Mouse (Mus musculus) brain, adult 2 months (tissue): ENCODE data around the gene Epb41l2.

ENCODE experiments used
- DNase-seq: peaks from one replicate; pipeline ENCODE4 v3.0.0; 2011; ENCODE audit warnings: low read depth, low spot score

Epb41l2 gene

GRCm38 (mm10) chr10:25488456-25488855 is 128.9 kb downstream of the Epb41l2 start:
- DNase-seq = peak; percentile 75

- DNase-seq = peak; percentile 52
Observed at GRCm38 (mm10) chr10:25499323-25500071, 139.9 kb downstream of the Epb41l2 start.

DNA sequence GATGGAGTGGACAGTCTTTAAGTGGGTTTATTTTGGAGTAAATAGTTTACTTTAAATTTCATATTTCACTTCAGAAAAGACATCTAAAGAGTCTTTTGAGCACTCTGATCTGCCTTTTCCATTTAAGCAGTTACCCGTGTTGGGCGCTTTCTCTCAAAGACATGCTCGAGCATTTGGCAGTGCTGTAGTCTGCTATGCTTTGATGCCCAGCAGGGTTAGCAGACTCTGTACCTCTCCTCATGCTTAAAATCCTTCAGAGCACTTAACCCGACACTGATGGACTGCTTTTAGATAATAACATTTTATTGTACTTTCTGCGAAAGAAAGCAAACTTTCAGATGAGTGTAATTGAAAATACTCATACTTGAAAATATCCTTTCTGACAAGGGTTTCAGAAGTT is 143.7 kb downstream of the Epb41l2 start:
- DNase-seq = no peak

DNA sequence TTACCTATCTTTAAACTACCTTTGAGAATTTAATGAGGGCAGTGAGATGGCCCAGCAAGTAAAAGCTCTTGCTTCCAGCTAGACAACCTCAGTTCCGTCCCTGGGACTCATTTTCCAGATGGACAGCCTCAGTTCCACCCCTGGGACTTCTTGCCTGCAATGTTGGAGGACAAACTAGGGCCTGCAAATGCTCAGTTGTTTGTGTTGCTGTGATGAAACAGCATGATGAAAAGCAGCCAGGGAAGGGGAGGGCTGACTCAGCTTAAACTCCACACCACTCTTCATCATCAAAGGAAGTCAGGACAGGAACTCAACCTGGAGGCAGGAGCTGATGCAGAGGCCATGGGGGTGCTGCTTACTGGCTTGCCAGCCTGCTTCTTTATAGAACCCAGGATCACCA is 154.2 kb downstream of the Epb41l2 start:
- DNase-seq = peak; percentile 29

DNA sequence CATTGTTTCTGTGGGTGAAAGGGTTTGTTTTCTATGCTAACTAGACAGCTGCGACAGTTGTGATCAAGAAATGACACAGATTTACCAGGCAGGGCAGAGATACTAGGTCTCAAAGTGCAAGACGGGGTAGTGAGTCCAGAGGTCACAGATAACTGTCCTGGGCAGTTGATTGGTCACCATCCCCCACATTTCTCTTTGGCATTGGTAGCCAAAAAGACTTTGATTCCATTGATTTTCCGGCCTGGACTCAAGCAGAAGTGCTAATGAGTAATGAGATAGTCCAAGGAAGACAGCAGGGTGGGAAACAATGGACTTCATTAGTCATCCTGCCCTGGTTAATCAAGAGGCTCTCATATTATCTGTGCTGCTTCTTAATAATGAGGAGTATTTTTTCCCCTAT is 160.4 kb downstream of the Epb41l2 start:
- DNase-seq = no peak

DNA sequence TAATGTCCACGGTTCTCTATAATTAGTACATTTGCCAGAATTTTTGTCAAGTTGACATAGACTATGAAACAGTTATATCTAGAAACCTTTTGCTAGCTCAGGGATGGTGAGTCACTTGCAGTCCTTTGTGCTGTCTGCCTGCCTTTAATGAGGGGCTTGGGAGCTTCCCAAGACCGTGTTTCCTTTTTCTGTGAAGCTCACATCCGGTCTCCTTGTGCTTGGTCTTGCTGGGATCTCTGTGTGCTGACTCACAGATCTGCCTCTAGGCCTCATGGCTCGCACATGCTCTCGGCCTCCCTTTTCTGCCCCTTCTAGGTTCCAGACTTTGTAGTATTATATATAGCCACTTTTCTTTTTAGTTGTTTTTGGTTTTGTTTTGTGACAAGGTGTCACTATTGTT is 160.8 kb downstream of the Epb41l2 start:
- DNase-seq = peak; percentile 50

DNA sequence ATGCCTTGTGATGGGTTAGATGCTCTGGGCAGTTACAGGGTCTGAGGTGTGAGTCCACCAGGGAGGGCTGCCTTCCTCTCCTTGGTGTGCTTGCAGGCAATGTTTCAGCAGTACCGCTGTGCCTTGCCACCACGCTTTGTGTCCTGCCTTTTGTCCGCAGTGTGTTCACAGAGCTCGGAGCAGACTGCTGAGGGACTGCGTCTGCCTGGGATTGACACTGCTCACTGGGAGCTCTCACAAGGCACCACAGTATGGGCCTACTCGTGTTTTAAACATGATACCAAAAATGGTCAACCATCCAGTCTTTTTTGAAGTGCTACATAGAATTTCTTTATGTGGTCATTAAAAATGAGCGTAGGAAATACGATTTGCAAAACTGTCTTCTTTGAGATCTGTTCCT is 164.1 kb downstream of the Epb41l2 start:
- no peak for DNase-seq

- DNase-seq = no peak
Observed at GRCm38 (mm10) chr10:25526156-25526555, 166.6 kb downstream of the Epb41l2 start.

GRCm38 (mm10) chr10:25526622-25527021 is 167.0 kb downstream of the Epb41l2 start:
- DNase-seq = no peak

GRCm38 (mm10) chr10:25527126-25527525 is 167.5 kb downstream of the Epb41l2 start:
- DNase-seq = no peak

- no peak for DNase-seq
Observed at GRCm38 (mm10) chr10:25531335-25531734, 171.7 kb downstream of the Epb41l2 start.

GRCm38 (mm10) chr10:25533105-25533504 is 173.5 kb downstream of the Epb41l2 start:
- no peak for DNase-seq

DNA sequence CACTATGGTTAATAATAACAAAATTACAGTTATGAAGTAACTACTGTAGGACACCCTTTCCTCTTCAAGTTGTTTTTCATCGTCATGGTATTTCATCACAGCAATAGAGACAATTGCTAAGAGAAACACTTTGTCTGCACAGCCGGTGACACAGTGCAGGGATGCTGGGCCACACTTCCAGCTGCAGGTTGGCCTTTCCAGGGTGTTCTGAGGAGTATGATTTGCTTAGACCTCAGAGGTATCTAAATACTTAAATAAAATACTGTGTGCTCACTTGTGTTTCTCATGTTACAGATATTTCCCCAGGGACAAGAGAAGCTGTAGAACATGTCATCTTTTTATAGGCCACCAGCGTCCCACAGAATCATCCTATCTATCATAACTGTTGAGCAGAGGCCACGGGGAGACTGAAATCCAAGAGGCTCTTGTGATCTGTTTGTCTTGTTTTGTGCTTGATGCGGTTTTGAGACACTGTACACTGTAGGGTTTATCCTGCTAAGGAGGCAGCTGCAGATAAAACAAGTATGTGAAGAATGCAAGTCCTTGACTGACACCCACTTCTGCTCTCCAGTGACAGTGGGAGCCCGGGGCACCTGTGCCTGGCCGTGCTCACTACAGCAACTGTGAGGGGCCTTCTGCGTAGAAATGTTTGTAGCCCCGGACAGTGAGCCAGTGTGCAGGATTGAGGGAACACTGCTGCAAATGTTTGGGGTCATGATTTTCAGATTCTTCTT is 174.1 kb downstream of the Epb41l2 start:
- no peak for DNase-seq

DNA sequence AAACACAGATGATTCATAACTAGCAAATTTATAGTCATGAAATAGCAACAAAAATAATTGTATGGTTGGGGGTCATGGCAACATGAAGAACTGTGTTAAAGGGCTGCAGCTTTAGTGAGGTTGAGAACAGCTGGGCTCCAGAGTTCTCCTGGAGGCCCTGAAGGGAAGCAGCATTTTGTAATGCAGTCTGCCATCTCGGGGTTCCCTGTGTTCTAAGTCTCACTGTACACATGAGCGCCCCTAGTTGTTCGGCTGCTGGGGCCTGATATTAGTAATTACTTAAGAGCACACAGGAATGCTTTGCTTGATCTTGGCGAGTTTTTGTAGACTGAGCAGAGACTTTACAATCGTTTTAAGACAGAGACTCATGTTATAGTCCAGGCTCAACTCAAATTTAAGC is 174.9 kb downstream of the Epb41l2 start:
- no peak for DNase-seq

DNA sequence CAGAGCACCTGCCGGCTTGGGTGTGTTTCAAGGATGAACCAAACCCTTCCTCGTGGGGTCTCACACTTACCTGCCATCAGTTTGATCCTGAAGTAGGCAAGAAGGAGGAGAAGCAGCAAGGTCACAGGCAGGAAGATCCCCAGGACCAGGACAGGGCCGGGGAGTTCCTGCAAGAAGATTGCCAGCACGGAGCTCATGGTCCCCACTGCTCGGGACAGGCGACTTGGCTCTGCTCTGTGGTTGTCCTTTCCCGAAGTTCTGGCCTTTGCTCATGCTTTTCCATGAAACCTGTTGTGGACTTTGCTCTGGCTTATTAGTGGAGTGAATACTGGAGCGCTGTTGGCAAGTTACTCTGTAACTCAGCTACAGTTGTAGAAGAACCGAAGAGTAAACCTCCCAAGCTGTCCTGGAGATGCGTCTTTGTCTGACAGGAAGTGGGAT is 176.3 kb downstream of the Epb41l2 start, which contains the start of gene Smlr1:
Smlr1 (minus strand) TSS at position 377 of the 441 bp plus-strand sequence.
- no peak for DNase-seq

GRCm38 (mm10) chr10:25536621-25537020 is 177.0 kb downstream of the Epb41l2 start:
- DNase-seq = no peak

- no peak for DNase-seq
Observed at GRCm38 (mm10) chr10:25538738-25539137, 179.1 kb downstream of the Epb41l2 start.

GRCm38 (mm10) chr10:25539146-25539770 is 179.7 kb downstream of the Epb41l2 start:
- DNase-seq = peak; percentile 80

- DNase-seq = no peak
Observed at GRCm38 (mm10) chr10:25539771-25540168, 180.2 kb downstream of the Epb41l2 start.

- DNase-seq = no peak
Observed at GRCm38 (mm10) chr10:25541097-25541496, 181.5 kb downstream of the Epb41l2 start.

DNA sequence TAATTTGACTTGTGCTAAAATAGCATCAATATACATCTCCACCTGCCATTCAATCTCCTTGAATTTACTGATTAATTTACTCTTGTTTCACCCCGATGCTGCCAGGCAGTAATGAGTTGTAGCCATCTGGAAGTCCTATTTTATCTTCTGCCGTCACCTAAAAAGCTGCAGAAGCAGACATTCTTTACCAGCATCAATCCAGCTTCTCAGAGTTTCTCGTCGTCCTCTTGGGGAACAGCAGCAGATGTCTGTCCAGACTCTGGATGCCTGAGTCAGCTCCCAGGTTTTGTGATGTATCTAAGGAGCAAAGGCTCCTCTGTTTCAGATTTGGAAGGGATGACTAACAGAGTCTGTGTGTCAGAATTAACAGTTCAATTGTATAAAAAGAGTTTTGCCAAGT is 193.3 kb downstream of the Epb41l2 start:
- DNase-seq = peak; percentile 77
